Mouse (Mus musculus): ENCODE measurements around the gene Tspan5. TPM values are rescaled to one million over a fixed set of nuclear protein-coding genes. Genes with fewer than 3 reads are reported as not detected.

Tspan5 gene
- polyA plus RNA-seq, 1 experiment from 2014 or later: 4.3 TPM

Other genes with a start within 250 kb of the Tspan5 start
- gene Eif4e, start 216.0 kb upstream of the Tspan5 start, polyA plus RNA-seq (2015; fragmentation: Nextera tagmentation; extraction: Ambion mirVana): 206 and 264 TPM in 2 replicates